Comparison of ENCODE assay signal across 12 mouse cellular contexts in genomic region chr7:18959446-18959845, GRCm38 (mm10). TPM values are rescaled to one million over a fixed set of nuclear protein-coding genes. Genes with fewer than 3 reads are reported as not detected.
DNase-seq lines count a peak whose midpoint lies in the region; ATAC-seq lines count a peak whose summit lies in the region.
"Had no signal": no experiment of that assay in that cellular context is flagged by ENCODE, and none has a peak within 500 bp of the region (broad histone marks: within the 10 kb centered on the region; RNA-seq: fewer than 3 reads in every experiment).

No protein-coding gene starts in this region.

- H3K4me2 ChIP-seq in hindbrain, embryonic 13.5 days, result no peak overlapping the region
- H3K4me2 ChIP-seq in hindbrain, embryonic 14.5 days (replicated peaks), result no peak overlapping the region
- peak overlapping the region; percentile 41 for H3K4me2 ChIP-seq in heart, embryonic 12.5 days

- H3K9ac ChIP-seq in hindbrain, embryonic 13.5 days, result no peak overlapping the region
- H3K9ac ChIP-seq in hindbrain, embryonic 14.5 days, result no peak overlapping the region
- no peak overlapping the region for H3K9ac ChIP-seq in heart, embryonic 12.5 days
- H3K9ac ChIP-seq: limb, embryonic 13.5 days had no signal

- 60% methylated on average over 8 of the region's 8 CpGs for WGBS in hindbrain, embryonic 13.5 days
- WGBS in hindbrain, embryonic 14.5 days, result 61% methylated on average over 8 of the region's 8 CpGs
- 38% methylated on average over 8 of the region's 8 CpGs for WGBS in heart, embryonic 12.5 days

- ATAC-seq in hindbrain, embryonic 13.5 days (ENCODE audit: low FRiP score), result no peak
- ATAC-seq in hindbrain, embryonic 14.5 days (ENCODE audit: low FRiP score), result no peak
- ATAC-seq in heart, embryonic 12.5 days (ENCODE audit: insufficient number of reproducible peaks, low FRiP score), result peak; percentile 47

- H3K27ac ChIP-seq in hindbrain, embryonic 13.5 days, result peak overlapping the region; percentile 31
- H3K27ac ChIP-seq in hindbrain, embryonic 14.5 days, result no peak overlapping the region
- H3K27ac ChIP-seq in heart, embryonic 12.5 days (ENCODE audit: poor library complexity, severe bottlenecking), result 0 out of 2 replicates have a peak overlapping the region, but pooled peaks have one; percentile 11
- H3K27ac ChIP-seq: limb, embryonic 13.5 days; stomach, postnatal 0 days had no signal

- H3K36me3 ChIP-seq in hindbrain, embryonic 13.5 days, result peaks cover 29% of the 10 kb centered on the region
- H3K36me3 ChIP-seq in hindbrain, embryonic 14.5 days (replicated peaks; ENCODE audit: control insufficient read depth, insufficient read depth), result peaks cover 38% of the 10 kb centered on the region
- no peaks in the 10 kb centered on the region for H3K36me3 ChIP-seq in heart, embryonic 12.5 days
- H3K36me3 ChIP-seq: limb, embryonic 13.5 days had no signal

- no peak for DNase-seq in hindbrain, embryonic 14.5 days (ENCODE audit: low spot score)
- DNase-seq in adrenal gland, adult 8-10 months, result peak; percentile 44
- peak; percentile 62 to 75 for DNase-seq in kidney, postnatal 36 days
- DNase-seq in ovary, postnatal 10 days (ENCODE audit: low spot score), result no peak
- no peak for DNase-seq in natural killer cell, adult 2 months (ENCODE audit: low spot score in 2 of 2)
- no peak for DNase-seq in left cerebral cortex, adult 11 months (ENCODE audit: low spot score)
- DNase-seq: cerebellum, adult 2 months had no signal

- no peaks in the 10 kb centered on the region for H3K27me3 ChIP-seq in hindbrain, embryonic 13.5 days
- H3K27me3 ChIP-seq in hindbrain, embryonic 14.5 days (ENCODE audit: control insufficient read depth, insufficient read depth, low read length), result no peaks in the 10 kb centered on the region
- peaks cover 68% of the 10 kb centered on the region for H3K27me3 ChIP-seq in heart, embryonic 12.5 days (replicated peaks)

- H3K9me3 ChIP-seq in hindbrain, embryonic 13.5 days, result no peaks in the 10 kb centered on the region
- H3K9me3 ChIP-seq in hindbrain, embryonic 14.5 days (ENCODE audit: control insufficient read depth, low read length), result no peaks in the 10 kb centered on the region
- no peaks in the 10 kb centered on the region for H3K9me3 ChIP-seq in heart, embryonic 12.5 days (replicated peaks)
- H3K9me3 ChIP-seq: limb, embryonic 13.5 days had no signal

- H3K4me1 ChIP-seq in hindbrain, embryonic 13.5 days (replicated peaks), result peaks cover 76% of the 10 kb centered on the region
- H3K4me1 ChIP-seq in hindbrain, embryonic 14.5 days (replicated peaks; ENCODE audit: control insufficient read depth, insufficient read depth, low read length), result peaks cover 37% of the 10 kb centered on the region
- peaks cover 27% of the 10 kb centered on the region for H3K4me1 ChIP-seq in heart, embryonic 12.5 days (replicated peaks)

- no peak overlapping the region for H3K4me3 ChIP-seq in hindbrain, embryonic 13.5 days
- no peak overlapping the region for H3K4me3 ChIP-seq in hindbrain, embryonic 14.5 days (replicated peaks; ENCODE audit: low read length)
- H3K4me3 ChIP-seq in heart, embryonic 12.5 days, result no peak overlapping the region
- H3K4me3 ChIP-seq: limb, embryonic 13.5 days had no signal

RNA-seq across cellular contexts. Expression of gene Nanos2, which starts 27.8 kb away (rescaled TPM):
- polyA plus RNA-seq in hindbrain, embryonic 13.5 days (2015; fragmentation: Nextera tagmentation; extraction: Ambion mirVana), result 0.75 and 1.1 TPM in 2 replicates
- polyA plus RNA-seq in hindbrain, embryonic 14.5 days (2014; fragmentation: Nextera tagmentation; extraction: Ambion mirVana), result 0.52 and 0.69 TPM in 2 replicates
- total RNA-seq in adrenal gland, adult 8-10 months (2022), result not detected
- not detected in 2 replicates for polyA plus RNA-seq in heart, embryonic 12.5 days (2016; fragmentation: Nextera tagmentation; extraction: Ambion mirVana)
- total RNA-seq: neutrophil, adult 5-6 weeks had no signal
- polyA plus RNA-seq: limb, embryonic 13.5 days; stomach, postnatal 0 days had no signal

RNA-seq across cellular contexts. Expression of gene Mypop, which starts 31.6 kb away (rescaled TPM):
- polyA plus RNA-seq in hindbrain, embryonic 13.5 days (2015; fragmentation: Nextera tagmentation; extraction: Ambion mirVana), result 4.8 and 5.2 TPM in 2 replicates
- 6.7 and 7.4 TPM in 2 replicates for polyA plus RNA-seq in hindbrain, embryonic 14.5 days (2014; fragmentation: Nextera tagmentation; extraction: Ambion mirVana)
- total RNA-seq in adrenal gland, adult 8-10 months (2022), result 10 to 100 TPM; 11.4 to 18.0 (median 15.5) TPM
- polyA plus RNA-seq in heart, embryonic 12.5 days (2016; fragmentation: Nextera tagmentation; extraction: Ambion mirVana), result 2.7 and 3.0 TPM in 2 replicates

RNA-seq across cellular contexts. Expression of gene Nova2, which starts 33.8 kb away (rescaled TPM):
- polyA plus RNA-seq in hindbrain, embryonic 13.5 days (2015; fragmentation: Nextera tagmentation; extraction: Ambion mirVana), result 14.9 and 15.8 TPM in 2 replicates
- 15.4 and 16.3 TPM in 2 replicates for polyA plus RNA-seq in hindbrain, embryonic 14.5 days (2014; fragmentation: Nextera tagmentation; extraction: Ambion mirVana)
- 1 to 10 TPM; 5.6 to 9.2 (median 7.1) TPM for total RNA-seq in adrenal gland, adult 8-10 months (2022)
- 0.60 and 0.64 TPM in 2 replicates for polyA plus RNA-seq in heart, embryonic 12.5 days (2016; fragmentation: Nextera tagmentation; extraction: Ambion mirVana)
- total RNA-seq: neutrophil, adult 5-6 weeks had no signal

RNA-seq across cellular contexts. Expression of gene Irf2bp1, which starts 44.4 kb away (rescaled TPM):
- 23.4 and 24.6 TPM in 2 replicates for polyA plus RNA-seq in hindbrain, embryonic 13.5 days (2015; fragmentation: Nextera tagmentation; extraction: Ambion mirVana)
- polyA plus RNA-seq in hindbrain, embryonic 14.5 days (2014; fragmentation: Nextera tagmentation; extraction: Ambion mirVana), result 32.4 and 38.1 TPM in 2 replicates
- 10 to 100 TPM; 49.0 to 52.8 (median 50.9) TPM for total RNA-seq in adrenal gland, adult 8-10 months (2022)
- polyA plus RNA-seq in heart, embryonic 12.5 days (2016; fragmentation: Nextera tagmentation; extraction: Ambion mirVana), result 21.3 and 22.8 TPM in 2 replicates

RNA-seq across cellular contexts. Expression of gene Ccdc61, which starts 49.2 kb away (rescaled TPM):
- polyA plus RNA-seq in hindbrain, embryonic 13.5 days (2015; fragmentation: Nextera tagmentation; extraction: Ambion mirVana), result 23.5 and 23.6 TPM in 2 replicates
- 23.9 and 24.0 TPM in 2 replicates for polyA plus RNA-seq in hindbrain, embryonic 14.5 days (2014; fragmentation: Nextera tagmentation; extraction: Ambion mirVana)
- total RNA-seq in adrenal gland, adult 8-10 months (2022), result 10 to 100 TPM; 12.6 to 18.4 (median 14.0) TPM
- 23.3 and 24.0 TPM in 2 replicates for polyA plus RNA-seq in heart, embryonic 12.5 days (2016; fragmentation: Nextera tagmentation; extraction: Ambion mirVana)

Comparison
In these comparisons a context has a peak if more than half of its experiments do, and no peak if none do; other contexts are left out.
1. DNase-seq: peak in adrenal gland, adult 8-10 months (single experiment) and kidney, postnatal 36 days (2 of 2); none in hindbrain, embryonic 14.5 days (single experiment), ovary, postnatal 10 days (single experiment), natural killer cell, adult 2 months (0 of 2) and left cerebral cortex, adult 11 months (single experiment).